Mouse (Mus musculus) olfactory bulb, adult 2 months (tissue): ENCODE measurements around the gene Cebpg.

Experiments
- CTCF ChIP-seq: fragments of 200-500 bp; IDR thresholded peaks from 2 replicates; pipeline ENCODE4 v1.5.1; 2012; ENCODE audit warnings: low read depth, mild to moderate bottlenecking, low read length, moderate library complexity; ENCODE audit not compliant: insufficient read depth
- POLR2A ChIP-seq: fragments of 200-500 bp; IDR thresholded peaks from 2 replicates; pipeline ENCODE4 v1.6.1; 2012; ENCODE audit warnings: mild to moderate bottlenecking, low read depth, low read length, moderate library complexity; ENCODE audit not compliant: insufficient read depth

GRCm38 (mm10) chr7:35076645-35077044, 20.3 kb upstream of the Cebpg start:
- TF ChIP-seq CTCF (no peak), POLR2A (no peak)
